Mouse (Mus musculus): ENCODE data around the gene Rgl2. TPM values are rescaled to one million over a fixed set of nuclear protein-coding genes. Genes with fewer than 3 reads are reported as not detected.
A peak's percentile ranks its signal among the peaks of the same experiment; 100 is the strongest.

The Rgl2 gene
- total and polyA plus RNA-seq, 3 experiments: 27.0 to 145 (median 35.5) TPM

DNA sequence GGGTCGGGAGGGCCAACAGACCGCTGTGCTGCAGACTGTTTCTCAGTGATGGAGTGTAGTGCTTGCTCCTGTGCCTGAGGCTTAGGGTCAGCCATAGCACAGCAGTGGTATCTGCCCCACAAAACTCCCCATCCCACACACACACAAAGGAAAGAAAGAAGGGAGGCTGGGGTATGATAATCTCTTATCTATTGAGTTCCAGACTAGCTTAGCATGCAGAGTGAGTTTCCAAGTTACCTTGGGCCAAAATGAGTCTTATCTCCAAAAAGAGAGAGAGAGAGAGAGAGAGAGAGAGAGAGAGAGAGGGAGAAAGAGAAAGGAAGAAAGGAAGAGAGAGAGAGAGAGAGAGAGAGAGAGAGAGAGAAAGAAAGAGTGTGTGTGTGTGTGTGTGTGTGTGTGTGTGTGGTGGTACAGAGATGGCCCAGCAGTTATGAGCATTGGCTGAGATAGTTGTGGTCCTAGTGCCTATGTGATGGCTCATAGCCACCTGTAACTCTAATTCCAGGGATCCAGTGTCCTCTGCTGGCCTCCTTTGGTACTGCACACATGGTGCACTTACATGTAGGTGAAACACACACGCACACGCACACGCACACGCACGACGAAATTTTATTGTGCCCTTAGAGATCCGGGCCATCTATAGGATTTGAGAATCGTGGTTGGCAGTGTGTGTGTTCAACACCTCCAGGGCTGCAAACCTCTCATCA, 4.6 kb upstream of the Rgl2 start:
- ATAC-seq (ENCODE audit: extremely low read depth, insufficient number of reproducible peaks, low FRiP score, poor library complexity, severe bottlenecking): peak; percentile 32; the same call in 1 of the 2 replicates
- H3K4me3 ChIP-seq (ENCODE audit: low read depth, low read length): peak overlapping the region; percentile 24; the same call in 1 of the 2 replicates
- TF ChIP-seq CTCF (IDR thresholded peaks at IDR 0.05; ENCODE audit: low read depth, low read length) (peak; percentile 79), TAL1 (conservative IDR thresholded peaks at IDR 0.05; ENCODE audit: low read depth, low read length) (no peak)
- H3K27me3 ChIP-seq (ENCODE audit: insufficient read depth, low read length): no peaks in the 10 kb centered on the region
- peaks cover 67% of the 10 kb centered on the region for H3K36me3 ChIP-seq (replicated peaks)
- H3K4me1 ChIP-seq (ENCODE audit: insufficient read depth, low read depth, low read length): peaks cover 74% of the 10 kb centered on the region
- no peak for DNase-seq (ENCODE audit: low spot score)
- no peaks in the 10 kb centered on the region for H3K9me3 ChIP-seq (replicated peaks)

DNA sequence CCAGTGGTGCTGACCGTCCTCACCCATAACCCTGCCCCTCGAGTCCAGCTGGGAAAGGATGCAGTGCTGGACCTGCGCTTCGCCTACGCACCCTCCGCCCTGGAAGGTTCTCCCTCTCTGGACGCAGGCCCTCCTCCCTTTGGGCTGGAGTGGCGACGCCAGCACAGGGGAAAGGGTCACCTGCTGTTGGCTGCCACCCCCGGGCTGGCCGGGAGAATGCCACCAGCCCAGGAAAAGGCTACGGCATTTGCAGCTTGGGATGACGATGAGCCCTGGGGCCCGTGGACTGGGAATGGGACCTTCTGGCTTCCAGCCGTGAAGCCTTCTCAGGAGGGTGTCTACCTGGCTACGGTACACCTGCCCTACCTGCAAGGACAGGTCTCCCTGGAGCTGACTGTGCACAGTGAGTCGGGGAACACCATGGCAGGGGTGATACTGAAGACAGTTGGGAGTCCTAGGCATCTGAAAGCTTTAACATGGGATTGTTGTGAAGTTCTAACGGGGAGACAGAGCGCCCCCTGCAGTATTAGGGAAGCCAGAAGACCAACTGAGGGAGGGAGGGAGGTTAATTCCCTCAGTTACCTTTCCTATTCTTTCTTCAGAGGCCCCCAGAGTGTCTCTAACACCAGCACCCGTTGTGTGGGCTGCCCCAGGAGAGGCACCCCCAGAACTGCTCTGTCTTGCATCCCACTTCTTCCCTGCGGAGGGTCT, 3.8 kb upstream of the Rgl2 start:
- Histone ChIP-seq H3K4me3 (ENCODE audit: low read depth, low read length) (peak overlapping the region; percentile 45; the same call in 1 of the 2 replicates), H3K27me3 (ENCODE audit: insufficient read depth, low read length) (no peaks in the 10 kb centered on the region), H3K4me1 (ENCODE audit: insufficient read depth, low read depth, low read length) (peaks cover 69% of the 10 kb centered on the region), H3K9me3 (replicated peaks) (no peaks in the 10 kb centered on the region), H3K36me3 (replicated peaks) (peaks cover 67% of the 10 kb centered on the region)
- no peak for DNase-seq (ENCODE audit: low spot score)
- ATAC-seq (ENCODE audit: extremely low read depth, insufficient number of reproducible peaks, low FRiP score, poor library complexity, severe bottlenecking): no peak
- 0 out of 2 replicates have a peak, but pooled peaks have one; percentile 2 for TF ChIP-seq CTCF (IDR thresholded peaks at IDR 0.05; ENCODE audit: low read depth, low read length)
- TF ChIP-seq POLR2AphosphoS5 (IDR thresholded peaks at IDR 0.05; ENCODE audit: insufficient replicate concordance, low read depth, low read length): no peak
- TF ChIP-seq GATA2 (IDR thresholded peaks at IDR 0.05; ENCODE audit: borderline replicate concordance, low read depth, low read length): no peak
- TF ChIP-seq TAL1 (conservative IDR thresholded peaks at IDR 0.05; ENCODE audit: low read depth, low read length): no peak

DNA sequence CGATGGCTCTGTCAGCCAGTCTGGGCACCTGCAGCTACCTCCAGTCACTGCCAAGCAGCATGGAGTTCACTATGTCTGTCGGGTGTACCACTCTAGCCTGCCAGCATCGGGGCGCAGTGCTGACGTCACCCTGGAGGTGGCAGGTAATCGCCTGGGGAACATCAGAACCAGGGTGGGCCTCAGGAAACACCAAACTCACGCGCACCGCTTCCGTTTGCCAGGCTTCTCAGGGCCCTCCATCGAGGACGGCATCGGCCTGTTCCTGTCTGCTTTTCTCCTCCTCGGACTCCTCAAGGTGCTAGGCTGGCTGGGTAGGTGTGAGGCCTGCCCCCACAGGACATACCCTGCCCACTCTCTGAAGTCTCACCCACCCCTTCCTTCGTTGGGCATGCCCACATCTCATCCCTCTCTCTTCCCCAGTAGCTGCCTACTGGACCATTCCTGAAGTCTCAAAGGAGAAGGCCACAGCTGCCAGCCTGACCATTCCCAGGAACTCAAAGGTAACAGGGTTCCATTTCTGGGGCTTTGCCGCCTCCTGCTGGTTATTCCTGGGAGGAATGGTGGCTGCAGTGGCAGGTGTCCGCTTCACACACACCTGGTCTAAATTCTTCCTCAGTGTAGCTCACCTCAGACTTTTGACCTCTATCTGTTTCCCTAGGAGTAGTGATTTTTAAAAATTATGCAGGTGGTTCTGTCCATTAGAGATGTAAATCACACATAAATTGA, 3.0 kb upstream of the Rgl2 start:
- Histone ChIP-seq H3K4me1 (ENCODE audit: insufficient read depth, low read depth, low read length) (peaks cover 69% of the 10 kb centered on the region), H3K27me3 (ENCODE audit: insufficient read depth, low read length) (no peaks in the 10 kb centered on the region), H3K4me3 (ENCODE audit: low read depth, low read length) (peak overlapping the region; percentile 21; the same call in 1 of the 2 replicates), H3K9me3 (replicated peaks) (no peaks in the 10 kb centered on the region), H3K36me3 (replicated peaks) (peaks cover 64% of the 10 kb centered on the region)
- DNase-seq (ENCODE audit: low spot score) (no peak), ATAC-seq (ENCODE audit: extremely low read depth, insufficient number of reproducible peaks, low FRiP score, poor library complexity, severe bottlenecking) (no peak)
- TF ChIP-seq CTCF (IDR thresholded peaks at IDR 0.05; ENCODE audit: low read depth, low read length): no peak
- no peak for TF ChIP-seq GATA1 (IDR thresholded peaks at IDR 0.05; ENCODE audit: borderline replicate concordance, low read length)
- no peak for TF ChIP-seq TAL1 (conservative IDR thresholded peaks at IDR 0.05; ENCODE audit: low read depth, low read length)
- no peak for TF ChIP-seq GATA2 (IDR thresholded peaks at IDR 0.05; ENCODE audit: borderline replicate concordance, low read depth, low read length)
- no peak for TF ChIP-seq POLR2AphosphoS5 (IDR thresholded peaks at IDR 0.05; ENCODE audit: insufficient replicate concordance, low read depth, low read length)

DNA sequence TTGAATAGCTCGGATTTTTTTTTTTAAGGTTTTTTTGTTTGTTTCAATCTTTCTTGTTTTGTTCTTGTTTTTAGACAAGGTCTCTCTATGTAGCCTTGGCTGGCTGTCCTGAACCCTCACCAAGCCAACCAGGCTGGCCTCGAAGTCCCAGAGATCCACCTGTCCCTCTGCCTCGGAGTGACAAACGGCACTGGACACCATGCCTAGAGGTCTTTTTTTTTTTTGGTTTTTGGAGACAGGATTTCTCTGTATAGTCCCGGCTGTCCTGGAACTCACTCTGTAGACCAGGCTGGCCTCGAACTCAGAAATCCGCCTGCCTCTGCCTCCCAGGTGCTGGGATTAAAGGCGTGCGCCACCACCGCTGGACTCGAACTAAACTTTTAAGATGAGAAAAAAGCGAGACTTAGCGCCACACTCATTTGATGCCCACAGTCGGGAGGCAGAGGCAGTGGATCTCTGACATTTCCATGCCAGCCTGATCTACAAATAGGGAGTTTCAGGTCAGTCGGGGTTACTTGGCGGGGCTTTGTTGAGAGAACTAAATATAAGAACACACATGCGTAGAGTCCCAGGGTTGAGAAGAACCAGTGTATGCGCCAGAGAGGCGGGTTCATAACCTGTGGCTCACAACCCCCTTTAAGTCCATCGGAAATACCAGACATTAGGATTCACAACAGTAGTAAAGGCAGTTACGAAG, 944 bp upstream of the Rgl2 start:
- ATAC-seq (ENCODE audit: extremely low read depth, insufficient number of reproducible peaks, low FRiP score, poor library complexity, severe bottlenecking) (no peak), DNase-seq (ENCODE audit: low spot score) (no peak)
- peak overlapping the region; percentile 91 for H3K4me3 ChIP-seq (ENCODE audit: low read depth, low read length)
- no peak for TF ChIP-seq TAL1 (conservative IDR thresholded peaks at IDR 0.05; ENCODE audit: low read depth, low read length)
- no peak for TF ChIP-seq GATA2 (IDR thresholded peaks at IDR 0.05; ENCODE audit: borderline replicate concordance, low read depth, low read length)
- TF ChIP-seq GATA1 (IDR thresholded peaks at IDR 0.05; ENCODE audit: borderline replicate concordance, low read length): no peak
- TF ChIP-seq CTCF (IDR thresholded peaks at IDR 0.05; ENCODE audit: low read depth, low read length): no peak
- TF ChIP-seq POLR2AphosphoS5 (IDR thresholded peaks at IDR 0.05; ENCODE audit: insufficient replicate concordance, low read depth, low read length): no peak
- no peaks in the 10 kb centered on the region for H3K27me3 ChIP-seq (ENCODE audit: insufficient read depth, low read length)
- no peaks in the 10 kb centered on the region for H3K9me3 ChIP-seq (replicated peaks)
- H3K4me1 ChIP-seq (ENCODE audit: insufficient read depth, low read depth, low read length): peaks cover 72% of the 10 kb centered on the region
- peaks cover 69% of the 10 kb centered on the region for H3K36me3 ChIP-seq (replicated peaks)

DNA sequence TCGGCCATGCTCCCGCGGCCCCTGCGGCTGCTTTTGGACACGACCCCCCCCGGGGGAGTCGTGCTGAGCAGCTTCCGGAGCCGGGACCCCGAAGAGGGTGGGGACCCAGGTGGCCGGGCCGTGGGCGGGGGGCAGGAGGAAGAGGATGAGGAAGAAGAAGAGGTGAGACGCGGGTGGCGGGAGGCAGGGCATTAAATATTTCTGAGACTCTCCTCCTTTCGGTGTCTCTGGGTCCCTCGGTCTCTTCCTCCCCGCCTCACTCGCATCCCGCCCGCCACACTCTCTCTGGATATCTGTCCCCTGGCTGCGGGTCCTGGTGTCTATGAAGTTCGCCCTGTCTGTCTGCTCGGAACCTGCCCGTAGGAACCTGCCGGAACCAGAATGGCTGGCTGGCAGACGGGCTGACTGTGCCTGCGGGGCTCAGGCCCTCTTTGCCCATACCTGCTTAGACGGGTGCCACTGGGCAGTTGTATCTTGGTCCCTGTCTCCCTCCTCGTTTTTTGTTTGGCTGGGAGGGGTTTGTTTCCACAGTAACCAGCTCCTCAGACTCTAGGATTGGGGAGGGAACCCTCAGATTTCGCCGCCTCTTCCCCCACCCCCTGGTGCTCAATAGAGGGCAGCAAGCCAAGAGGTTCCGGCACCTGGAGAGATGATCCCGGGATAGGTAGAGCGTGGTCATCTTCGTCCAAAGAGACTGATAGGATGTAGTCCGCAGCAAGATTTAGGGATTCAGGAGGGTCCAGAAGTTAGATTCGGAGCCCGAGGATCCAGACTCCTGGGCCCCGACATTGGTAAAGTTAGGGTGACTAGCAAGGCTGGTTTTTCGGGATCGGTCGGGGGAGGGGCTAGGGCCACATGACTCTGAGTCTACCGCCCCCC, 1.2 kb downstream of the Rgl2 start:
- Histone ChIP-seq H3K9me3 (replicated peaks) (no peaks in the 10 kb centered on the region), H3K4me1 (ENCODE audit: insufficient read depth, low read depth, low read length) (peaks cover 69% of the 10 kb centered on the region), H3K27me3 (ENCODE audit: insufficient read depth, low read length) (no peaks in the 10 kb centered on the region), H3K36me3 (replicated peaks) (peaks cover 72% of the 10 kb centered on the region), H3K4me3 (ENCODE audit: low read depth, low read length) (peak overlapping the region; percentile 91)
- DNase-seq (ENCODE audit: low spot score) (peak; percentile 65), ATAC-seq (ENCODE audit: extremely low read depth, insufficient number of reproducible peaks, low FRiP score, poor library complexity, severe bottlenecking) (peak; percentile 56; the same call in 1 of the 2 replicates)
- TF ChIP-seq GATA1 (IDR thresholded peaks at IDR 0.05; ENCODE audit: borderline replicate concordance, low read length) (no peak), CTCF (IDR thresholded peaks at IDR 0.05; ENCODE audit: low read depth, low read length) (no peak), POLR2AphosphoS5 (IDR thresholded peaks at IDR 0.05; ENCODE audit: insufficient replicate concordance, low read depth, low read length) (no peak), TAL1 (conservative IDR thresholded peaks at IDR 0.05; ENCODE audit: low read depth, low read length) (no peak), GATA2 (IDR thresholded peaks at IDR 0.05; ENCODE audit: borderline replicate concordance, low read depth, low read length) (no peak)

Data from G1E (cell line).